Mouse (Mus musculus) hindbrain, embryonic 15.5 days (tissue): ENCODE measurements around the gene Mturn. TPM values are rescaled to one million over a fixed set of nuclear protein-coding genes. Genes with fewer than 3 reads are reported as not detected.

Experiments
- ATAC-seq: fragments of 200-750 bp; cut with Nextera tagmentation; 2 replicates; pipeline ENCODE4 v1.8.0; 2017; ENCODE audit warnings: low read depth, moderate number of reproducible peaks, moderate TSS enrichment; ENCODE audit not compliant: low FRiP score
- H3K27ac ChIP-seq: fragments of 300-500 bp; sonication (generic); replicated peaks from 2 replicates; pipeline ENCODE4 v1.5.1; 2015; ENCODE audit warnings: mild to moderate bottlenecking, inconsistent platforms
- H3K27me3 ChIP-seq: fragments of 300-500 bp; sonication (generic); 2 replicates; pipeline ENCODE4 v1.6.1; 2015; ENCODE audit warnings: control low read depth, inconsistent platforms
- H3K36me3 ChIP-seq: fragments of 300-500 bp; sonication (generic); 2 replicates; pipeline ENCODE4 v1.6.1; 2015; ENCODE audit warnings: control low read depth, inconsistent platforms
- H3K4me1 ChIP-seq: fragments of 300-500 bp; sonication (generic); replicated peaks from 2 replicates; pipeline ENCODE4 v1.6.1; 2015; ENCODE audit warnings: control low read depth, inconsistent platforms
- H3K4me2 ChIP-seq: fragments of 300-500 bp; sonication (generic); 2 replicates; pipeline ENCODE4 v1.6.1; 2015; ENCODE audit warnings: moderate library complexity, mild to moderate bottlenecking, inconsistent platforms
- H3K4me3 ChIP-seq: fragments of 300-500 bp; sonication (generic); 2 replicates; pipeline ENCODE4 v1.5.1; 2015; ENCODE audit warnings: mild to moderate bottlenecking, inconsistent platforms
- H3K9ac ChIP-seq: fragments of 300-500 bp; sonication (generic); 2 replicates; pipeline ENCODE4 v1.6.1; 2015; ENCODE audit warnings: inconsistent platforms
- H3K9me3 ChIP-seq: fragments of 300-500 bp; sonication (generic); 2 replicates; pipeline ENCODE4 v1.6.1; 2016; ENCODE audit warnings: control low read depth, inconsistent platforms
- WGBS: fragments of 180-500 bp; shearing (Covaris S2); methylation state at CpG from one replicate; pipeline ENCODE4 v1.1.7; 2015; 5-methylcytosine and 5-hydroxymethylcytosine counted together
- polyA plus RNA-seq: library from polyadenylated mRNA; unstranded; fragments of >200 nt; fragmentation: Nextera tagmentation; extraction: Ambion mirVana; gene quantifications from 2 replicates; pipeline ENCODE4 v1.2.1, GENCODE M21; 2015

The Mturn gene
- polyA plus RNA-seq, 1 experiment from 2014 or later: 89.7 TPM

GRCm38 (mm10) chr6:54749056-54749455 lies 67.6 kb downstream of the Mturn start:
- 92% methylated on average over 7 of the region's 7 CpGs for WGBS

GRCm38 (mm10) chr6:54751621-54752020 lies 70.2 kb downstream of the Mturn start:
- Histone ChIP-seq H3K4me1 (no peaks in the 10 kb centered on the region), H3K27ac (no peak overlapping the region), H3K4me3 (no peak overlapping the region), H3K9me3 (no peaks in the 10 kb centered on the region), H3K4me2 (no peak overlapping the region), H3K9ac (no peak overlapping the region), H3K27me3 (no peaks in the 10 kb centered on the region), H3K36me3 (no peaks in the 10 kb centered on the region)
- WGBS: 71% methylated on average over 4 of the region's 4 CpGs
- no peak for ATAC-seq

More at GRCm38 (mm10) chr6:54749056-54749455, 67.6 kb downstream of the Mturn start:
- Histone ChIP-seq H3K4me2 (no peak overlapping the region), H3K9me3 (no peaks in the 10 kb centered on the region), H3K4me3 (no peak overlapping the region), H3K4me1 (no peaks in the 10 kb centered on the region), H3K27ac (no peak overlapping the region), H3K36me3 (no peaks in the 10 kb centered on the region), H3K27me3 (no peaks in the 10 kb centered on the region), H3K9ac (no peak overlapping the region)
- no peak for ATAC-seq

- Histone ChIP-seq H3K27ac (no peak overlapping the region), H3K4me3 (no peak overlapping the region)
- 62% methylated on average over 3 of the region's 3 CpGs for WGBS
These were observed 70.7 kb downstream of the Mturn start for GRCm38 (mm10) chr6:54752076-54752475.

More at GRCm38 (mm10) chr6:54752076-54752475, 70.7 kb downstream of the Mturn start:
- Histone ChIP-seq H3K36me3 (no peaks in the 10 kb centered on the region), H3K4me2 (no peak overlapping the region), H3K9me3 (no peaks in the 10 kb centered on the region), H3K4me1 (peaks cover under 1% of the 10 kb centered on the region), H3K27me3 (no peaks in the 10 kb centered on the region), H3K9ac (no peak overlapping the region)
- no peak for ATAC-seq

Other genes starting within 250 kb of the Mturn start
- 100 and 106 TPM in 2 replicates for gene Scrn1, start 115.1 kb upstream of the Mturn start, polyA plus RNA-seq
- 7.9 TPM in 2 replicates for gene Plekha8, start 86.5 kb upstream of the Mturn start, polyA plus RNA-seq
- 9.2 and 9.8 TPM in 2 replicates for gene Fkbp14, start 84.3 kb upstream of the Mturn start, polyA plus RNA-seq
- 4.7 and 5.5 TPM in 2 replicates for gene Znrf2, start 135.3 kb downstream of the Mturn start, polyA plus RNA-seq